Mouse (Mus musculus) gastrocnemius, postnatal 36 days (tissue): ENCODE data around the gene Gna12. TPM values are rescaled to one million over a fixed set of nuclear protein-coding genes. Genes with fewer than 3 reads are reported as not detected.

ENCODE experiments used
- DNase-seq, 2 experiments: peaks; one replicate each; pipeline ENCODE4 v3.0.0; 2022
- intact Hi-C: fragments of 180-260 bp; cut with DNase I; formaldehyde crosslinking; loops from one replicate; pipeline ENCODE4 v1.15.1; 2025
- total RNA-seq, 2 experiments: library from RNA; stranded (reverse); gene quantifications; 2 replicates each; pipeline ENCODE4 v1.2.3; 2021

Gene Gna12
- total RNA-seq, 2 experiments from 2014 or later = 23.1 to 26.4 TPM

GRCm38 (mm10) chr5:140726946-140727740, 103.1 kb downstream of the Gna12 start:
- intact Hi-C loops = no loop called here

GRCm38 (mm10) chr5:140726062-140726839, 104.0 kb downstream of the Gna12 start:
- intact Hi-C loops = no loop called here
- DNase-seq = no peak

More at GRCm38 (mm10) chr5:140726946-140727740, 103.1 kb downstream of the Gna12 start:
- no peak for DNase-seq

DNA sequence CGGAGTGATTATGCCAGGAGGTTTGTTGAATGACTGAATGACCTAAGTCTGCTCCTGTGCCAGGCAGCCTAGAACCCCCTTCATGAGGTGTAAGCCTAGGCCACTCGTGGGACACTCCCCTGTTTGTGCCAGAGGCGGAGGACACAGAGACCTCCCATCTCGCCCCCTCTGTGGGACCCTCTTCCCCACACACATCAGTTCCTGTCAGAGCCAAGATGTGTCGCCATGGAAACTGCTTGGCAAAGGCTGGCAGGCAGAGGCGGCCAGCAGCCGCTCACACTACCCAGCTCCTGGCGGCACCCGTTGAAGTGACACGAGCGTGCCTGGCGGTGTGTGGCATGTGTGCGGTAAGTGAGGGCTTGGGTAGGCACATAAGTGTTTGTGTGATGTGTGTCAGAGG, 106.4 kb downstream of the Gna12 start, which contains the start of gene Amz1:
Gene Amz1, plus strand, starts transcription at position 306 of the 400 bp plus-strand sequence.
- no peak for DNase-seq
- intact Hi-C loops = no loop called here

GRCm38 (mm10) chr5:140722121-140722520, 108.1 kb downstream of the Gna12 start:
- intact Hi-C loops = no loop called here
- no peak for DNase-seq

DNA sequence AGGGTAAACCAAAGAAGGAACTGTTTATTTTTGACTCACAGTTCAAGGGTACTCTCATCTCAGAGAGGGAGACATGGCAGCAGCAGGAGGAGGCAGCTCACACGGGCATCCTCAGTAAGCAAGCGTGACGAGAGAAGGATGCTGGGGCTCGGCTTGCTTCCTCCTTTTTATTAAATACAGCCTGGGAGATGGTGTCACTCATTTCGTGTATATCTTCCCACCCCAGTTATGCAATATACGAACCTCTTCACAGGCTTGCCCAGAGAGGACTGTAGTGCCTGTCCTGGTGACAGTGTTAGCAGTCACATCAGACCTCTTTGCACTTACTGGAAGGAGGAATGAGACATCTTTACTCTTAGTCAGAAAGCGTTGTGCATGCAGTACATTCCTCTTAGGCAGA, 109.5 kb downstream of the Gna12 start:
- no peak for DNase-seq
- intact Hi-C loops = no loop called here

GRCm38 (mm10) chr5:140711040-140711439, 119.2 kb downstream of the Gna12 start:
- DNase-seq = no peak
- intact Hi-C loops = no loop called here

GRCm38 (mm10) chr5:140710315-140710714, 119.9 kb downstream of the Gna12 start:
- DNase-seq = no peak
- intact Hi-C loops = no loop called here

Other genes with a start within 250 kb of the Gna12 start
- 1 to 10 TPM; 3.5 to 3.8 TPM for gene Lfng, start 223.1 kb downstream of the Gna12 start, total RNA-seq
- 1 to 10 TPM; 4.6 to 5.2 TPM for gene Ttyh3, start 181.4 kb downstream of the Gna12 start, total RNA-seq
- 1 to 10 TPM; 2.6 to 3.1 TPM for gene Iqce, start 128.1 kb downstream of the Gna12 start, total RNA-seq
- gene Brat1, start 125.4 kb downstream of the Gna12 start, total RNA-seq = 1 to 10 TPM; 4.6 to 5.1 TPM
- gene Amz1, start 106.3 kb downstream of the Gna12 start, total RNA-seq = under 1 TPM; 0.22 to 0.38 TPM
- gene Card11, start 170.2 kb upstream of the Gna12 start, total RNA-seq = 1 to 10 TPM in 1 of 2 experiments, under 1 TPM in 1; 0.51 to 1.1 TPM